Mouse (Mus musculus) neural tube, embryonic 11.5 days (tissue): ENCODE measurements around the gene Gm20388. TPM values are rescaled to one million over a fixed set of nuclear protein-coding genes. Genes with fewer than 3 reads are reported as not detected.

ENCODE experiments used
- ATAC-seq: fragments of 200-750 bp; cut with Nextera tagmentation; 2 replicates; pipeline ENCODE4 v1.8.0; 2017; ENCODE audit warnings: moderate number of reproducible peaks, mild to moderate bottlenecking, moderate TSS enrichment, moderate library complexity; ENCODE audit not compliant: insufficient read depth, low FRiP score, low TSS enrichment
- DNase-seq: peaks from one replicate; pipeline ENCODE4 v3.0.0-alpha.2; 2015; ENCODE audit warnings: low spot score
- H3K27ac ChIP-seq: fragments of 300-500 bp; sonication (generic); 2 replicates; pipeline ENCODE4 v1.5.1; 2014; ENCODE audit warnings: low read depth, mild to moderate bottlenecking, low read length
- H3K27me3 ChIP-seq: fragments of 300-500 bp; sonication (generic); 2 replicates; pipeline ENCODE4 v1.6.1; 2014; ENCODE audit warnings: mild to moderate bottlenecking, low read length, mixed read lengths; ENCODE audit not compliant: control insufficient read depth, insufficient read depth
- H3K36me3 ChIP-seq: fragments of 300-500 bp; sonication (generic); 2 replicates; pipeline ENCODE4 v1.6.1; 2014; ENCODE audit warnings: mild to moderate bottlenecking, low read length, moderate library complexity, mixed read lengths; ENCODE audit not compliant: control insufficient read depth, insufficient read depth
- H3K4me1 ChIP-seq: fragments of 300-500 bp; sonication (generic); 2 replicates; pipeline ENCODE4 v1.6.1; 2014; ENCODE audit warnings: low read length, mixed read lengths; ENCODE audit not compliant: control insufficient read depth, insufficient read depth
- H3K4me2 ChIP-seq: fragments of 300-500 bp; sonication (generic); 2 replicates; pipeline ENCODE4 v1.6.1; 2014; ENCODE audit warnings: low read depth, mild to moderate bottlenecking, moderate library complexity
- H3K4me3 ChIP-seq: fragments of 300-500 bp; sonication (generic); 2 replicates; pipeline ENCODE4 v1.5.1; 2014; ENCODE audit warnings: low read depth, low read length
- H3K9ac ChIP-seq: fragments of 300-500 bp; sonication (generic); 2 replicates; pipeline ENCODE4 v1.6.1; 2014; ENCODE audit warnings: mild to moderate bottlenecking, low read length
- H3K9me3 ChIP-seq: fragments of 300-500 bp; sonication (generic); 2 replicates; pipeline ENCODE4 v1.6.1; 2016; ENCODE audit warnings: low read length; ENCODE audit not compliant: control insufficient read depth
- WGBS: fragments of 180-500 bp; shearing (Covaris S2); extraction: QIAGEN DNeasy Blood & Tissue Kit; methylation state at CpG from one replicate; pipeline ENCODE4 v1.1.7; 2014; 5-methylcytosine and 5-hydroxymethylcytosine counted together
- polyA plus RNA-seq: library from polyadenylated mRNA; unstranded; fragments of >200 nt; fragmentation: Nextera tagmentation; extraction: Ambion mirVana; gene quantifications from 2 replicates; pipeline ENCODE4 v1.2.1, GENCODE M21; 2014

Gene Gm20388
- polyA plus RNA-seq, 1 experiment from 2014 or later: not detected

- no peak for ATAC-seq
Measured at GRCm38 (mm10) chr8:120014267-120015023, 103.8 kb downstream of the Gm20388 start.

GRCm38 (mm10) chr8:120015916-120016315 is 105.3 kb downstream of the Gm20388 start:
- WGBS: 86% methylated on average over 8 of the region's 8 CpGs

More at GRCm38 (mm10) chr8:120014267-120015023, 103.8 kb downstream of the Gm20388 start:
- Histone ChIP-seq H3K36me3 (no peaks in the 10 kb centered on the region; the same call in 1 of the 2 replicates), H3K4me3 (no peak overlapping the region), H3K27ac (no peak overlapping the region), H3K27me3 (no peaks in the 10 kb centered on the region), H3K4me2 (no peak overlapping the region), H3K4me1 (no peaks in the 10 kb centered on the region), H3K9me3 (no peaks in the 10 kb centered on the region), H3K9ac (no peak overlapping the region)
- no peak for DNase-seq
- WGBS: 72% methylated on average over 15 of the region's 15 CpGs

GRCm38 (mm10) chr8:120016424-120016823 is 105.8 kb downstream of the Gm20388 start:
- H3K9ac ChIP-seq: no peak overlapping the region
- DNase-seq (no peak), ATAC-seq (no peak)
- no peaks in the 10 kb centered on the region; the same call in 1 of the 2 replicates for H3K36me3 ChIP-seq
- no peaks in the 10 kb centered on the region for H3K27me3 ChIP-seq
- H3K4me3 ChIP-seq: no peak overlapping the region
- H3K27ac ChIP-seq: no peak overlapping the region
- no peaks in the 10 kb centered on the region for H3K9me3 ChIP-seq
- 84% methylated on average over 7 of the region's 7 CpGs for WGBS
- H3K4me1 ChIP-seq: 0 out of 2 replicates have a peak, but pooled peaks cover 3% of the 10 kb centered on the region
- no peak overlapping the region for H3K4me2 ChIP-seq

More at GRCm38 (mm10) chr8:120015916-120016315, 105.3 kb downstream of the Gm20388 start:
- H3K27me3 ChIP-seq: no peaks in the 10 kb centered on the region
- H3K4me2 ChIP-seq: no peak overlapping the region
- no peaks in the 10 kb centered on the region for H3K9me3 ChIP-seq
- DNase-seq (no peak), ATAC-seq (no peak)
- no peak overlapping the region for H3K4me3 ChIP-seq
- H3K36me3 ChIP-seq: no peaks in the 10 kb centered on the region; the same call in 1 of the 2 replicates
- H3K4me1 ChIP-seq: 0 out of 2 replicates have a peak, but pooled peaks cover under 1% of the 10 kb centered on the region
- no peak overlapping the region for H3K27ac ChIP-seq
- no peak overlapping the region for H3K9ac ChIP-seq

GRCm38 (mm10) chr8:120017349-120017748 is 106.7 kb downstream of the Gm20388 start:
- 0 out of 2 replicates have a peak, but pooled peaks cover 3% of the 10 kb centered on the region for H3K4me1 ChIP-seq

DNA sequence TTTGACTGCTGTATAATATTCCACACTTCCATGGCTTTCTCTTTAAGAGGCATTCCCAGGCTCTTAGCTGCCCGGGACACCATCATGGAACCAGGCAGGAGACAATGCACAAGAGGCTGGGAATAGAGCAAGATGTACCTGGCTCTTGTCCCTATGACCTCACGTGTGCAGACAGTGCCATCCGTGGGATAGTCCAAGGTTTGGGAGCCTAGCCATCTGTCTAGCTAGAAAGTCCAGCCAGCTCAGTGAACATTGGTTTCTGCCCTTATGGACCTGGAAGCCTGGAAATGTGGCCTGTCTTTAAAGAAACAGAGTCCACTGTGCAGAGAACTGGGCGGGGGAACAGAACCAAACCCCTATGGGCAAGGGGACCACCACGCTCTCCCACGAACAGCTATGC is 107.1 kb downstream of the Gm20388 start:
- 96% methylated on average over 6 of the region's 6 CpGs for WGBS
- H3K9ac ChIP-seq: no peak overlapping the region
- H3K9me3 ChIP-seq: no peaks in the 10 kb centered on the region
- no peak for DNase-seq
- no peaks in the 10 kb centered on the region for H3K27me3 ChIP-seq
- H3K4me1 ChIP-seq: 0 out of 2 replicates have a peak, but pooled peaks cover 3% of the 10 kb centered on the region
- no peak overlapping the region for H3K4me2 ChIP-seq
- no peak for ATAC-seq
- no peak overlapping the region for H3K4me3 ChIP-seq
- no peak overlapping the region for H3K27ac ChIP-seq
- no peaks in the 10 kb centered on the region; the same call in 1 of the 2 replicates for H3K36me3 ChIP-seq

More at GRCm38 (mm10) chr8:120017349-120017748, 106.7 kb downstream of the Gm20388 start:
- no peak overlapping the region for H3K9ac ChIP-seq
- H3K4me2 ChIP-seq: no peak overlapping the region
- no peak overlapping the region for H3K27ac ChIP-seq
- H3K27me3 ChIP-seq: no peaks in the 10 kb centered on the region
- H3K4me3 ChIP-seq: no peak overlapping the region
- no peak for DNase-seq
- H3K36me3 ChIP-seq: no peaks in the 10 kb centered on the region; the same call in 1 of the 2 replicates
- 88% methylated on average over 13 of the region's 13 CpGs for WGBS
- no peaks in the 10 kb centered on the region for H3K9me3 ChIP-seq
- no peak for ATAC-seq

GRCm38 (mm10) chr8:120018379-120018778 is 107.7 kb downstream of the Gm20388 start:
- H3K9me3 ChIP-seq: no peaks in the 10 kb centered on the region
- WGBS: 42% methylated on average over 6 of the region's 6 CpGs
- ATAC-seq (no peak), DNase-seq (no peak)
- no peak overlapping the region for H3K9ac ChIP-seq
- no peak overlapping the region for H3K4me3 ChIP-seq
- H3K27me3 ChIP-seq: no peaks in the 10 kb centered on the region
- H3K4me1 ChIP-seq: 0 out of 2 replicates have a peak, but pooled peaks cover 3% of the 10 kb centered on the region
- H3K27ac ChIP-seq: no peak overlapping the region
- H3K4me2 ChIP-seq: no peak overlapping the region
- H3K36me3 ChIP-seq: no peaks in the 10 kb centered on the region; the same call in 1 of the 2 replicates

DNA sequence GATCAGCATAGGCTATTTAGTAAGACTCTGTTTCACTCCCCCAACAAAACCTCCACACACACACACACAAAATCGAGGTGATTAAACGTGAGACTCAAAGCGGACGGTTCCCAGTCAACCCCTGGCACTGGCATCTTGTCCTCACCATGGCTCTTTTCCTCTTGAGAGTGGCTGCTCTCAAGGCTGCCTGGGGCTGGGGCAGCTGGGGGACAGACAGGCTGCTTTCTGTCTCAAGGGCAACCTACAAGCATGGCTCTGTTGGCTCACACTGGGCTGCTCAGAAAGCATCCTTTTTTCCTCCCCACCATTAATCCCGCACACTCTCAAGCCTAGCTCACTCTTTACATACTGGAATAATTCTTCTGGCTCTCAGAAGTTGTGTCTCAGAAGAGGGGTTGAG is 108.7 kb downstream of the Gm20388 start:
- ATAC-seq (no peak), DNase-seq (no peak)
- Histone ChIP-seq H3K27me3 (no peaks in the 10 kb centered on the region), H3K9me3 (no peaks in the 10 kb centered on the region), H3K4me3 (no peak overlapping the region), H3K4me1 (0 out of 2 replicates have a peak, but pooled peaks cover 3% of the 10 kb centered on the region), H3K36me3 (no peaks in the 10 kb centered on the region; the same call in 1 of the 2 replicates), H3K27ac (no peak overlapping the region), H3K4me2 (no peak overlapping the region), H3K9ac (no peak overlapping the region)
- WGBS: 86% methylated on average over 5 of the region's 5 CpGs

DNA sequence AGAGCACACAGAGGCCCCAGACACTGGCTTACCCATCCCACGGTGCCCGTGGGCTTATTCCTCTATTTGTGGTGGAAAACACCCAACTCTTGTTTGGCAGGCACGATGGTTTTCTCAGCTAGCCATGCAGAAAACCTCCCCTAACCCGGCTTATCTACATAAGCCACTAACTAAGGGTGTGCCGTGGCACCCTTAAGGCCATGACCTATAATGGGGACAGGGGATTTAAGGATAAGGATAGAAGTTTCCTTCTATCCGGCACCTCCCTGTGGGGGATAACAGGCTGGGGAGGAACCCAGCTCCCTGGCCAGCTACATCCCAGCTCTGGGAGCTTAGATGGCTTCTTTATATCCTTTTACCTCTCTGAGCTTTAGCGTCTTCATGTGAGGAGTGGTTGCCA is 109.7 kb downstream of the Gm20388 start:
- H3K4me3 ChIP-seq: no peak overlapping the region
- no peak overlapping the region for H3K4me2 ChIP-seq
- H3K4me1 ChIP-seq: 0 out of 2 replicates have a peak, but pooled peaks cover 3% of the 10 kb centered on the region
- H3K9ac ChIP-seq: no peak overlapping the region
- H3K27me3 ChIP-seq: no peaks in the 10 kb centered on the region
- ATAC-seq (no peak), DNase-seq (no peak)
- no peaks in the 10 kb centered on the region; the same call in 1 of the 2 replicates for H3K36me3 ChIP-seq
- no peak overlapping the region for H3K27ac ChIP-seq
- 85% methylated on average over 7 of the region's 7 CpGs for WGBS
- H3K9me3 ChIP-seq: no peaks in the 10 kb centered on the region

GRCm38 (mm10) chr8:120026199-120026598 is 115.6 kb downstream of the Gm20388 start:
- Histone ChIP-seq H3K4me2 (no peak overlapping the region), H3K4me1 (no peaks in the 10 kb centered on the region), H3K36me3 (no peaks in the 10 kb centered on the region), H3K4me3 (no peak overlapping the region), H3K27me3 (no peaks in the 10 kb centered on the region), H3K9ac (no peak overlapping the region), H3K9me3 (no peaks in the 10 kb centered on the region), H3K27ac (no peak overlapping the region)
- no peak for DNase-seq
- ATAC-seq: no peak
- WGBS: 75% methylated on average over 5 of the region's 5 CpGs
